Mouse (Mus musculus) brown adipose tissue, adult 24 weeks (tissue): ENCODE data around the gene Gm49387. TPM values are rescaled to one million over a fixed set of nuclear protein-coding genes. Genes with fewer than 3 reads are reported as not detected.

Experiments used
- H3K27ac ChIP-seq: fragments of 200-500 bp; replicated peaks from 2 replicates; pipeline ENCODE4 v1.5.1; 2012; ENCODE audit warnings: low read depth, mild to moderate bottlenecking, low read length
- H3K4me1 ChIP-seq: fragments of 200-500 bp; 2 replicates; pipeline ENCODE4 v1.6.1; 2012; ENCODE audit warnings: low read length, mixed read lengths; ENCODE audit not compliant: control insufficient read depth, insufficient read depth, insufficient read length
- H3K4me3 ChIP-seq: fragments of 200-500 bp; 2 replicates; pipeline ENCODE4 v1.5.1; 2012; ENCODE audit warnings: low read depth, mild to moderate bottlenecking, low read length, moderate library complexity; ENCODE audit not compliant: insufficient read depth
- polyA plus RNA-seq: library from polyadenylated mRNA; stranded (reverse); fragments of >200 nt; gene quantifications from 2 replicates; pipeline ENCODE4 v1.2.4, GENCODE M21; 2012; ENCODE audit not compliant: missing spikeins, insufficient read depth, insufficient read length

Gm49387 gene
- polyA plus RNA-seq, 1 experiment, result not detected

GRCm38 (mm10) chr14:31509911-31510310, 130.8 kb downstream of the Gm49387 start:
- H3K27ac ChIP-seq, result 0 out of 2 replicates have a peak overlapping the region, but pooled peaks have one; percentile 3
- H3K4me1 ChIP-seq, result peaks cover 9% of the 10 kb centered on the region
- H3K4me3 ChIP-seq, result no peak overlapping the region

- Histone ChIP-seq H3K4me3 (no peak overlapping the region), H3K4me1 (peaks cover 9% of the 10 kb centered on the region), H3K27ac (no peak overlapping the region)
Observed at GRCm38 (mm10) chr14:31506456-31506855, 134.2 kb downstream of the Gm49387 start.

- H3K27ac ChIP-seq, result no peak overlapping the region
Observed at GRCm38 (mm10) chr14:31503406-31503805, 137.3 kb downstream of the Gm49387 start.

More at GRCm38 (mm10) chr14:31503406-31503805, 137.3 kb downstream of the Gm49387 start:
- Histone ChIP-seq H3K4me3 (no peak overlapping the region), H3K4me1 (no peaks in the 10 kb centered on the region; the same call in 1 of the 2 replicates)

Other genes with a start within 250 kb of the Gm49387 start
- gene Sh3bp5, start 204.8 kb downstream of the Gm49387 start, polyA plus RNA-seq, result 65.9 and 67.5 TPM in 2 replicates
- gene Eaf1, start 146.5 kb downstream of the Gm49387 start, polyA plus RNA-seq, result 8.2 and 8.6 TPM in 2 replicates
- gene Mettl6, start 145.8 kb downstream of the Gm49387 start, polyA plus RNA-seq, result 16.9 TPM in 2 replicates
- not detected in 2 replicates for gene Colq, start 49.5 kb downstream of the Gm49387 start, polyA plus RNA-seq
- 27.9 and 30.4 TPM in 2 replicates for gene Btd, start 150 bp upstream of the Gm49387 start, polyA plus RNA-seq
- 77.1 and 106 TPM in 2 replicates for gene Hacl1, start 408 bp upstream of the Gm49387 start, polyA plus RNA-seq
- 12.1 and 17.8 TPM in 2 replicates for gene Ankrd28, start 189.8 kb upstream of the Gm49387 start, polyA plus RNA-seq